Mouse (Mus musculus): ENCODE measurements around the gene Spint2.

GRCm38 (mm10) chr7:29316976-29317375, 35.3 kb upstream of the Spint2 start:
- no peak for TF ChIP-seq CTCF (IDR thresholded peaks at IDR 0.05; ENCODE audit: low read depth)
- TF ChIP-seq EP300 (IDR thresholded peaks at IDR 0.05; ENCODE audit: low read depth) = no peak
